Mouse (Mus musculus) hindbrain, embryonic 12.5 days (tissue): ENCODE measurements at regions not wholly inside any gene's neighbourhood (a gene's known extent, or its start where the extent isn't known, plus 50 kb on each side); places are given as distances from the start of the nearest gene placed in this dataset.

Experiments used
- ATAC-seq: fragments of 200-750 bp; cut with Nextera tagmentation; 2 replicates; pipeline ENCODE4 v1.8.0; 2017; ENCODE audit warnings: moderate TSS enrichment; ENCODE audit not compliant: low FRiP score
- H3K27ac ChIP-seq: fragments of 300-500 bp; sonication (generic); 2 replicates; pipeline ENCODE4 v1.5.1; 2016; ENCODE audit warnings: mild to moderate bottlenecking
- H3K27me3 ChIP-seq: fragments of 300-500 bp; sonication (generic); 2 replicates; pipeline ENCODE4 v1.6.1; 2016; ENCODE audit warnings: mild to moderate bottlenecking
- H3K36me3 ChIP-seq: fragments of 300-500 bp; sonication (generic); 2 replicates; pipeline ENCODE4 v1.6.1; 2016; ENCODE audit warnings: mild to moderate bottlenecking
- H3K4me1 ChIP-seq: fragments of 300-500 bp; sonication (generic); 2 replicates; pipeline ENCODE4 v1.6.1; 2016
- H3K4me2 ChIP-seq: fragments of 300-500 bp; sonication (generic); replicated peaks from 2 replicates; pipeline ENCODE4 v1.6.1; 2016; ENCODE audit warnings: mild to moderate bottlenecking
- H3K4me3 ChIP-seq: fragments of 300-500 bp; sonication (generic); 2 replicates; pipeline ENCODE4 v1.5.1; 2016; ENCODE audit warnings: mild to moderate bottlenecking
- H3K9ac ChIP-seq: fragments of 300-500 bp; sonication (generic); 2 replicates; pipeline ENCODE4 v1.6.1; 2016; ENCODE audit warnings: mild to moderate bottlenecking, moderate library complexity
- H3K9me3 ChIP-seq: fragments of 300-500 bp; sonication (generic); replicated peaks from 2 replicates; pipeline ENCODE4 v1.6.1; 2016; ENCODE audit warnings: mild to moderate bottlenecking
- WGBS: fragments of 180-500 bp; shearing (Covaris S2); methylation state at CpG from one replicate; pipeline ENCODE4 v1.1.7; 2016; 5-methylcytosine and 5-hydroxymethylcytosine counted together

DNA sequence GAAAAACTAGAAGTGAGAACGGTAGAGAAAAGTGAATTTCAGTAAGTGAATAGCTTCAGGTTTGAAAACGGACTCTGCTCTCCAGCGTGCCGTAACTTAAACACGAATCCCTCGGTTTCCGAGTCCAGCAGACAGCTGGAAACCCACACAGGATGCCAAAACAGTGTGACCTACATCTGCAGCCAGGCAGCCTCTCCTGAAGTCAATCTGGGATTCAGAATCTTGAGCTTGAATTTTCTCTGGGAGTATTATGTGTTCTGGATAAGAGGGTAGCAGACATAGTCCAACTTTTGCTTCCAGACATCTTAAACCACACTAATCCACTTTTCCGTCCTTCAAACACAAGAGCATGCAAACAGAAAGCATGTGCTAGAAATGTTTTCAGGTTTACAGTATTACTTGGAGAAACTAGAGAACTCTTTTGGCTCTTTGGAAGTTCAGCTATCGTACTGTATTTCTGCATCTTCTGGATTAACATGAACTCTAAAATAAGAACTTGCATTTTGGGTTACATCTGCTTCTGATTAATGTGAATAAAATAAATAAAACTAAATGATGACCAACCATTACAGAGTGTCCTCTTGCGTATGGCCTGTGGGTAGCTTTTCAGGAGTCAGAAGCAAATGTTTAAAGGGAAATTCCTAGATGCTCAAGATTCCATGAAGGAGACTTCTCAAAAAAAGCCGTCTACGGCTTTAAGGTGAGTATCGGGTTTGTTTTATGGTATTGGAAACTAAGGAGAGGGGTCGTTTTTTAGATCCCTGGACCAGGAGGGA lies 89.4 kb upstream of the Spats2l start:
- Histone ChIP-seq H3K27me3 (no peaks in the 10 kb centered on the region), H3K9ac (no peak overlapping the region), H3K4me2 (no peak overlapping the region), H3K4me3 (no peak overlapping the region), H3K4me1 (no peaks in the 10 kb centered on the region), H3K27ac (no peak overlapping the region), H3K36me3 (no peaks in the 10 kb centered on the region), H3K9me3 (no peaks in the 10 kb centered on the region)
- ATAC-seq, result no peak
- 76% methylated on average over 14 of the region's 14 CpGs for WGBS

DNA sequence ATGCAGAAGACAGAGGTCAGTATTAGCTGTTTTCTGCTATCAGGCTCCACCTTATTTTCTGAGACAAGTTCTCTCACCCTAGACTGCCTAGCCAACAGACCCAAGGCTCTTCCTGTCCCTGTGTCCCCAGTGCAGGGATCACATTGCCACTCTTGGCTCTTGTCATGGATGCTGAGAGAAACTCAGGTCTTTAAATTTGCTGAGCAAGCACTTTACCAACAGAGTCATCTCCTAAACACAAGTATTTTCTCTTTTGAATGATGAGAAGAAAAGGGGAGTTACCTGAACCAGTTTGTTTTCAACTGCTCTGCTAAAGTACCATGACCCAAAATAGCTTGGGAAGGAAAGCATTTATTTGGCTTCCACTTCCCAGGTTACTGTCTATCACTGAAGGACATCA lies 84.7 kb upstream of the Spats2l start:
- H3K9ac ChIP-seq, result no peak overlapping the region
- H3K27ac ChIP-seq, result no peak overlapping the region
- ATAC-seq, result no peak
- no peak overlapping the region for H3K4me2 ChIP-seq
- no peaks in the 10 kb centered on the region for H3K36me3 ChIP-seq
- no peak overlapping the region for H3K4me3 ChIP-seq
- no peaks in the 10 kb centered on the region for H3K27me3 ChIP-seq
- no peaks in the 10 kb centered on the region for H3K9me3 ChIP-seq
- no peaks in the 10 kb centered on the region for H3K4me1 ChIP-seq

DNA sequence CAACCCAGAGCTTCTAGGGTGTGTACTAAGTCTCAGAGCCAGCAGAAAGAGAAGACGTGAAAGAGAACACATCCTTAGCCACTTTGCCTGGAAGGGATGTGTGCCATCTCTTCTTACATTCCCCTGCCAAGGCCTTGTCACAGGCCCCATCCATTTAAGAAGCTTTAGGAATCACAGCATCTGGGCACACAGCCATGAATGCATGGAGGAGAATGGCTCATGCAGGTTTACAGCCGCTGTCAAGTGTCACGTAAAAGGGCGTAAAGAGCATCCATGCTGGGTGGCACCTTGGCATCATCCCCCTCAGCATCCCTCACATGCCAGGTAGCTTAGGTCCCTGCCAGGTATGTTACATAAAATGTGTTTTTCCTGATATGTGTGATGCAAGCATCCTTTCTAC lies 66.1 kb upstream of the Spats2l start:
- H3K36me3 ChIP-seq, result no peaks in the 10 kb centered on the region
- H3K27ac ChIP-seq, result no peak overlapping the region
- no peaks in the 10 kb centered on the region for H3K27me3 ChIP-seq
- no peaks in the 10 kb centered on the region for H3K9me3 ChIP-seq
- H3K4me3 ChIP-seq, result no peak overlapping the region
- ATAC-seq, result no peak
- no peaks in the 10 kb centered on the region for H3K4me1 ChIP-seq
- no peak overlapping the region for H3K4me2 ChIP-seq
- H3K9ac ChIP-seq, result no peak overlapping the region
- WGBS, result 93% methylated on average over 4 of the region's 4 CpGs

DNA sequence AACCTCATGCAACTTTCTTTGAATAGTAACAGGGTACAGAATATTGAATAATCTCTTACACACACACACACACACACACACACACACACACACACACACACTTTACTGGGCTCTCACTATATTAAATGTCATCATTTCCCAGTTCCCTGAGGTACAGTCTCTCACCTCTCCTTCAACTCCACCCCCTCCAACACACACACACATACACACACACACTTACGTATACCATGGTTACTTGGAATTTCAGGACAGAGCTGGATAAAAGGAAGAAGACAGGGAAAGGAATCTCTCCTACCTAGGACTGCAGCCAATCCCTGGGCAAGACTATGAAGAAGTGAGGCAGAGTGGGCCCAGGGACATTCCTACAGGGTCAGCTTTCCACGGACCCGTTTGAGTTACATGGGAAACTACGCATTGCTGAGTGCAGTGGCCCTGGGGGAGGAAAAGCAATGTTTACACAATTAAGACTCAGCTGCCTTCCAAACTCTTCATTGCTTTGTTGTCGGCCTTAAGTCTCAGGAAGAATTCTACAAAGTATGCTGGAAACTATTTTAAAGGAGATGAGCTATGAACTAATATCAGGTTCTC lies 61.0 kb upstream of the Spats2l start:
- no peak for ATAC-seq

DNA sequence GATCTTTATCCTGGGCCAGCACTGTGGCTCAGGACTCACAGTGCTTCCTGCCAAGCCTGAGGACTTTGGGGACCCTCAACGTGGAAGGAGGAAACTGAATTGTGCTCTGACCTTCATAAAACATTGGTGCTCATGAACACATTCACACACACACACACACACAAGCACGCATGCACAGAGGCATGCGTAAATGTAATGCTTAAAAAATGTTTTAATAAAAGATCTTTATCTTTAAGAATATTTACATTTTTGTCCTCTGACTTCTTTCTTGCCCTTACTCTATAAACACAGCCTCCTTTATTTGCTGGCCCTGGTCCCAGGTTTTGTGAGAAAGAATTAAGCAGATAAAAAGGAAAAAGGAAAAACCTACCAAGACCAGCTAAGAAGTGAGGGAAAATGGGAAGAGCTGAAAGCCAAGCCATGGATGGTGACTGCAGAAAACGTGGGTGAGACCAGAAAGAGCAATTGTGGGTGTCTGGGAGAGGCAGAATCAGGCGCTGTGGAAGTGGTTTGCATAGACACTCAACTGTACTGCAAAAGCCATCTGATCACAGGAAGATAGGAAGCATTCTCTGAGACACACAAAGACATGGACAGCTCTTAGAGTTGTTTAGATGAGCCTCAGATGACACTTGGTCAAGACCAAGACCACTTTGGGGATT lies 56.7 kb upstream of the Spats2l start:
- no peak for ATAC-seq
- H3K9me3 ChIP-seq, result no peaks in the 10 kb centered on the region
- WGBS, result 77% methylated on average over 5 of the region's 5 CpGs
- no peak overlapping the region for H3K4me3 ChIP-seq
- no peak overlapping the region for H3K27ac ChIP-seq
- no peak overlapping the region for H3K4me2 ChIP-seq
- H3K27me3 ChIP-seq, result no peaks in the 10 kb centered on the region
- H3K9ac ChIP-seq, result no peak overlapping the region
- H3K36me3 ChIP-seq, result no peaks in the 10 kb centered on the region
- no peaks in the 10 kb centered on the region; the same call in 1 of the 2 replicates for H3K4me1 ChIP-seq

More for the DNA sequence above, 61.0 kb upstream of the Spats2l start:
- no peak overlapping the region for H3K4me2 ChIP-seq
- no peaks in the 10 kb centered on the region for H3K27me3 ChIP-seq
- no peaks in the 10 kb centered on the region for H3K4me1 ChIP-seq
- H3K9ac ChIP-seq, result no peak overlapping the region
- H3K4me3 ChIP-seq, result no peak overlapping the region
- 69% methylated on average over 5 of the region's 5 CpGs for WGBS
- no peak overlapping the region for H3K27ac ChIP-seq
- no peaks in the 10 kb centered on the region for H3K36me3 ChIP-seq
- no peaks in the 10 kb centered on the region for H3K9me3 ChIP-seq

DNA sequence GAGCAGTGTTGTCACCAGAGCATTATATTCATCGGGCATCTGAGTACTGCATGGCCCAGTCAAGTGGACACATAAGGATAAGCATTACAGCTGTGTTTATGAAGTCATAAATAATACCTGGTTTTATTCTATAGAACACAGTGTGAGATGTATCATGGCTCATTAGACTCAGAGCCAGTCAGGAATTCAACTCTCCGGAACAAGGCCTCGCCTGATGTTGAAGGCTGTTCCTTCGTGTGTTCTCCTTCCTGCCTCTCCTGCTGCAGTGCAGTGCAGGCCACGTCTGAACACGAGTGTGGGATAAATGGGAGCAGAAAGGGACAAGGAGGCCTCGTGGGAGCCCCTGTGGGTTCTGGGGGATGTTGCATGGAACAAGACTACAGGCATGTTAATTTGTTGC lies 55.6 kb upstream of the Spats2l start:
- H3K4me1 ChIP-seq, result no peaks in the 10 kb centered on the region; the same call in 1 of the 2 replicates
- H3K9me3 ChIP-seq, result no peaks in the 10 kb centered on the region
- H3K4me2 ChIP-seq, result no peak overlapping the region
- no peaks in the 10 kb centered on the region for H3K36me3 ChIP-seq
- no peak for ATAC-seq
- H3K4me3 ChIP-seq, result no peak overlapping the region
- WGBS, result 67% methylated on average over 7 of the region's 7 CpGs
- no peak overlapping the region for H3K27ac ChIP-seq
- H3K27me3 ChIP-seq, result no peaks in the 10 kb centered on the region
- H3K9ac ChIP-seq, result no peak overlapping the region
